Mouse (Mus musculus): Measurements from ENCODE around the gene Rab13. TPM values are rescaled to one million over a fixed set of nuclear protein-coding genes. Genes with fewer than 3 reads are reported as not detected.
A peak's percentile ranks its signal among the peaks of the same experiment; 100 is the strongest.
"Not testable (repeated sequence)": the region's sequence is repeated elsewhere in the genome, so short reads cannot be mapped to it uniquely, and the experiment has no call there.

The Rab13 gene
- polyA plus RNA-seq, 1 experiment from 2014 or later, result 21.1 TPM

DNA sequence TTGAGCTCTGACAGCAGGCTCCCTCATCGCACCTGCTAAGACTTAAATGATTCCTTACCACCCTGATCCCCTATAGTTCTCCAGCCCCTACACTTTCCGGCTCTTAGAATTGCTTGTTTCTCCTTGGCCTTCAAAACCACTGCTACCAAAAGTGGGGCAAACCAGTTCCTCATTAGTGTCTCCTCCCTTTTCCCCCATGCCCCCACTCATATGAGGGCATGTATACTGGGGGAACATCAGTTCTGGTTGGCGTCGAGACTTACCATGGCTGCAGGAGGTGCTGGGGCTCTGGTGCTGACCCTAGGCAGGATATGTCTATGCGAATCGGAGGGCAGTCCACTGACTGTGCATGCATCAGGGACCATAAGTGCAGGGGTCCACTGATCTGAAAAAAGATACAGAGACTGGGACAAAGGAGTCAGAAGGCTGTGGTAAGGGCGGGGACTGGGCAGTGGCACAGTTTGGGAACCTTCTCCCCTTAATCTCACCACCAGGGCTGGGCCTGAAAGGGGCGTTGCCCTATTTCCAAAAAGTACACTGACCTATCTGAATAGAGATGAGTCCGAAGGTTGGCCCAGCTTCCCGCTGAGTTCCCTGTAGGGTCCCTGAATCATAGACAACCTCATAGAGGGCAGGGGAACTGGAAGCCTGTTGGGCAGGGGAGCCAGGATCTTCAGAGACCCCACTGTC lies 28.3 kb downstream of the Rab13 start:
- 87% methylated on average over 10 of the region's 10 CpGs for WGBS
- Histone ChIP-seq H3K27ac (ENCODE audit: low read length) (no peak overlapping the region), H3K4me1 (ENCODE audit: control insufficient read depth, insufficient read depth, low read length) (peaks cover 10% of the 10 kb centered on the region), H3K27me3 (ENCODE audit: control insufficient read depth, insufficient read depth, low read length) (no peaks in the 10 kb centered on the region), H3K4me3 (ENCODE audit: low read length) (no peak overlapping the region), H3K4me2 (ENCODE audit: low read depth, low read length) (no peak overlapping the region), H3K36me3 (ENCODE audit: control insufficient read depth, insufficient read depth) (peaks cover 2% of the 10 kb centered on the region; the same call in 1 of the 2 replicates), H3K9ac (ENCODE audit: low read length) (no peak overlapping the region), H3K9me3 (replicated peaks; ENCODE audit: control insufficient read depth, low read length) (no peaks in the 10 kb centered on the region)
- ATAC-seq (replicated peaks; ENCODE audit: extremely low read depth, insufficient read depth, low FRiP score), result no peak

DNA sequence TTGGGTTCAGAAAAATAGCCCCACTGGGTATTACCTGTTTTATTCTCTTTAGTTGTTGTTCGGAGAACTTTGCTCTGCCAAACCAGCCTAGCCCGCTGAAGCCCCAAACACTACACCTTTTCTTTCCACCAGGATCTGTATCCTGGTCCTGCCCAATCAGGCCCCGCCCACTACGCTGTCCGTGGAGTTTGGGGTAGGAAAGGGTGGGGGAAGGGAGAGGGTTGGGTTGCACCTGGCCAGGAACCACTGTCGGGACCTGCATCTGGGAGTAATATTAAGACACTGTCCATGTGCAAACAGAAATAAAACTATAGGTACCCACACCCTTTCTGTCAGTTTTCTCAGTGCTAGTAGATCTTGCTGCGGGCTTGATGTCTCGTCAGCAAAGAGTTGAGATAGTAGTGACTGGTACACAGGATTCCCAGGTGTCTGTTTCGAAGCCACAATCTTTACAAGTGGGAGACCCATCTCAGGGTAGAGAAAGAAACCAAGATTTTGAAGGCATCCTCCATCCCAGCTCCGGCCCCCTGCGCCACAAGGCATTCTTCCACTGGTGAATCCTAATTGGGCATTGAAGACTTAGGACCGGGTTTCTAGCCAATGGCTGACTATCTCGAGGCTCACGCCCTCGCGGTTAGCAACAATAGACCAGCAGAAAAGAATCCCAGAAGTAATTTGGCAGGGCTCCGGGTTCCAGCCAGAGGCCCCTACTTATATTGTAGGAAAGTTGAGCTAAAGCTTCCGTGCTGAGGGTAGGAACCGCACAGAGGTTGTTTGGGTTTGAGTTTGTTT lies 29.7 kb downstream of the Rab13 start, which contains the start of gene Creb3l4:
Gene Creb3l4, minus strand, starts transcription at position 529 of the 792 bp plus-strand sequence.
- Histone ChIP-seq H3K4me2 (ENCODE audit: low read depth, low read length) (peak within 1 kb of the TSS; percentile 78), H3K4me1 (ENCODE audit: control insufficient read depth, insufficient read depth, low read length) (peaks cover 13% of the 10 kb centered on the region), H3K9me3 (replicated peaks; ENCODE audit: control insufficient read depth, low read length) (no peaks in the 10 kb centered on the region), H3K4me3 (ENCODE audit: low read length) (peak within 1 kb of the TSS; percentile 54), H3K27me3 (ENCODE audit: control insufficient read depth, insufficient read depth, low read length) (no peaks in the 10 kb centered on the region), H3K9ac (ENCODE audit: low read length) (peak within 1 kb of the TSS; percentile 56), H3K27ac (ENCODE audit: low read length) (peak within 1 kb of the TSS; percentile 56), H3K36me3 (ENCODE audit: control insufficient read depth, insufficient read depth) (no peaks in the 10 kb centered on the region)
- 9% methylated on average over 19 of the region's 19 CpGs for WGBS
- ATAC-seq (replicated peaks; ENCODE audit: extremely low read depth, insufficient read depth, low FRiP score), result peak; percentile 42

DNA sequence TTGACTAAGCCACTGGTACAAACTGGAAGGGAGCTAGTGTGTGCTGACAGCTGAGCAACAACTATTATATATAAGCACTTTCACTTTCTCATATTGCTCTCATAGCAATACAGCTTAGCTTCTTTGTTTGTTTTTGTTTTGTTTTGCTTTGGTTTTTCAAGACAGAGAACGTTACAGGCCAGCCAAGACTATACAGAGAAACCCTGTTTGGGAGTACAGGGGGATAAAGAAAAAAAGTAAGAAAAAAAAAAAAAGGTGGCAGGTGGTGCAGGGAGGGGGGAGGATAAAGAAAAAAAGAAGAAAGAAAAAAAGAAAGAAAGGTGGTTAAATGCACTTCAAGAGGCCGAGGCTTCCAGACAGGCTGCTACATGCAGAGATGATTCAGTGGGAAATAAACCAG lies 31.9 kb downstream of the Rab13 start:
- H3K4me1 ChIP-seq (ENCODE audit: control insufficient read depth, insufficient read depth, low read length), result peaks cover 17% of the 10 kb centered on the region
- no peak overlapping the region for H3K4me3 ChIP-seq (ENCODE audit: low read length)
- H3K36me3 ChIP-seq (ENCODE audit: control insufficient read depth, insufficient read depth), result peaks cover 2% of the 10 kb centered on the region; the same call in 1 of the 2 replicates
- H3K9ac ChIP-seq (ENCODE audit: low read length), result no peak overlapping the region
- H3K4me2 ChIP-seq (ENCODE audit: low read depth, low read length), result no peak overlapping the region
- 65% methylated on average over 2 of the region's 2 CpGs for WGBS
- H3K27me3 ChIP-seq (ENCODE audit: control insufficient read depth, insufficient read depth, low read length), result no peaks in the 10 kb centered on the region
- no peaks in the 10 kb centered on the region for H3K9me3 ChIP-seq (replicated peaks; ENCODE audit: control insufficient read depth, low read length)
- no peak overlapping the region for H3K27ac ChIP-seq (ENCODE audit: low read length)
- no peak for ATAC-seq (replicated peaks; ENCODE audit: extremely low read depth, insufficient read depth, low FRiP score)

DNA sequence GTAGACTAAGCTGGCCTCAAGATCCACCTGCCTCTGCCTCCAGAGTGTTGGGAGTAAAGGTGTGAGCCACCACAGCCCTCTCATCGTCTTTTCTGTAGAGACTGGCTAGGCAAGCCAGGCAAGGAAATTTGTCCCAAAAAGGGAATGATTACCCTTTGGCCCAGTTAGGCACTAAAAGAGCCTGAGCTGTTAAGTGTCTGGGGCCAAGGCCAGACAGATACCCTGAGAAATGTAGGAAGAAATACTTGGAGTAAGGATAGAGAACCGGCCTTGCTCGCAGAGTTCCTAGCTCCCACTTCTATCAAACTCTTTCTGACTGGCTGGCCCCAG lies 34.1 kb downstream of the Rab13 start:
- H3K27me3 ChIP-seq (ENCODE audit: control insufficient read depth, insufficient read depth, low read length), result no peaks in the 10 kb centered on the region
- H3K27ac ChIP-seq (ENCODE audit: low read length), result peak overlapping the region; percentile 95
- H3K4me3 ChIP-seq (ENCODE audit: low read length), result peak overlapping the region; percentile 93
- 2% methylated on average over 3 of the region's 3 CpGs for whole genome bisulfite sequencing
- peak overlapping the region; percentile 63 for H3K9ac ChIP-seq (ENCODE audit: low read length)
- H3K36me3 ChIP-seq (ENCODE audit: control insufficient read depth, insufficient read depth), result peaks cover 12% of the 10 kb centered on the region
- H3K4me1 ChIP-seq (ENCODE audit: control insufficient read depth, insufficient read depth, low read length), result peaks cover 17% of the 10 kb centered on the region
- no peaks in the 10 kb centered on the region for H3K9me3 ChIP-seq (replicated peaks; ENCODE audit: control insufficient read depth, low read length)
- no peak for ATAC-seq (replicated peaks; ENCODE audit: extremely low read depth, insufficient read depth, low FRiP score)
- H3K4me2 ChIP-seq (ENCODE audit: low read depth, low read length), result peak overlapping the region; percentile 82

DNA sequence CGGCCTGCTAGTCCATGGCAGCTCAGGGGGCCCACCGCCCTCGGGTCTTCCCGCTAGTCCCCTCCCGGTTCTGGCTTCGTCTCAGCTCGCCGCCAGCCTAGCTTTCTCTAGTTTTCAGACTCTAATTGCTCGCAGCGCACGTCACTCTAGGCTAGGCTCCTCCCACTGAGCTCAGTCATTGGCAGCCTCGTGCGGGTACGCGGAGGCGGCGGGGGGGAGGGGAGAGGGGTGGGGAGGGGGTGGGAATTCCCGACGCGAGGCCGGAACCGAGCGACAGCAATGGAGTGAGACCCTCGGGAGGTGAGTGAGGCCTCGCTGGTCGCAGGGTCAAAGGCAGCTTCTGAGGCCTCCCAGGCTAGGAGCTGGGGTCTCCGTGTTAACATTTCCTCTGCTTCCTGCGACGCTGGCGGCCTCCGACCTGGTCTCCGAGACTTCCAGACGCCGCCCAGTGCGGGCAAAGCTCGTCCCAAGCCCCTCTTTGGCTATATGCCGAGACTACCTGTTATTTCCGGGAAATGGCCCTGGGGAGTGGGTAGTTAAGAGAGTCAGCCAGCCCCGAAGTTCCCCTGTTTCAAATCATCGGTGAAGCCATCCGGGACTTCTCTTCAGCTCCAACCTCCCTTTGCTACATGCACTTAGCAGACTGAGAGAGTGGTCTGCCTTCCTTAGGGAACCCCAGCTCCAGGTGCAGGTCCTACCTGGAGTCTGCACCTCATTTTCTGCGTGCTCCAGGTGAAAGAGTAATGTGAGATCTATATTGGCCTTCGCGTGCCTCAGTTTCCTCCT lies 34.7 kb downstream of the Rab13 start, which contains the start of gene Slc39a1:
Gene Slc39a1, plus strand, starts transcription at position 213 of the 786 bp plus-strand sequence.
- H3K9me3 ChIP-seq (replicated peaks; ENCODE audit: control insufficient read depth, low read length), result no peaks in the 10 kb centered on the region
- H3K36me3 ChIP-seq (ENCODE audit: control insufficient read depth, insufficient read depth), result peaks cover 12% of the 10 kb centered on the region
- H3K4me3 ChIP-seq (ENCODE audit: low read length), result peak within 1 kb of the TSS; percentile 93
- peaks cover 12% of the 10 kb centered on the region for H3K4me1 ChIP-seq (ENCODE audit: control insufficient read depth, insufficient read depth, low read length)
- peak within 1 kb of the TSS; percentile 92 for H3K9ac ChIP-seq (ENCODE audit: low read length)
- peak; percentile 92 for ATAC-seq (replicated peaks; ENCODE audit: extremely low read depth, insufficient read depth, low FRiP score)
- H3K27me3 ChIP-seq (ENCODE audit: control insufficient read depth, insufficient read depth, low read length), result no peaks in the 10 kb centered on the region
- peak within 1 kb of the TSS; percentile 82 for H3K4me2 ChIP-seq (ENCODE audit: low read depth, low read length)
- peak within 1 kb of the TSS; percentile 95 for H3K27ac ChIP-seq (ENCODE audit: low read length)
- under 1% methylated on average over 43 of the region's 44 CpGs for WGBS

DNA sequence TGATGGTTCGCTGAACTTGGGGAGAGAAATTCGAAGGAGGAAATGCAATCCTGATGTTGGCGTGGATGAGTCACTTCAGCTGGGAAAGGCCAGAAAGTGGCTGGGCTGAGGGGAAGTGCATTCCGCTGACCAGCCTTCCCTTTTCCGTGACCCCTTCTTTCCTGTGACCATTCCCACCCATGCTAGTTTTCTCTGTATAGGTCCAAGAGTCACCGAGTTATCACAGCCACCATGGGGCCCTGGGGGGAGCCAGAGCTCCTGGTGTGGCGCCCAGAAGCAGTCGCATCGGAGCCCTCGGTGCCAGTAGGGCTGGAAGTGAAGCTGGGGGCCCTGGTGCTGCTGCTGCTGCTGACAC lies 35.2 kb downstream of the Rab13 start:
- Histone ChIP-seq H3K4me2 (ENCODE audit: low read depth, low read length) (peak overlapping the region; percentile 82), H3K4me1 (ENCODE audit: control insufficient read depth, insufficient read depth, low read length) (peaks cover 9% of the 10 kb centered on the region), H3K27ac (ENCODE audit: low read length) (peak overlapping the region; percentile 95), H3K9me3 (replicated peaks; ENCODE audit: control insufficient read depth, low read length) (no peaks in the 10 kb centered on the region), H3K36me3 (ENCODE audit: control insufficient read depth, insufficient read depth) (peaks cover 12% of the 10 kb centered on the region), H3K9ac (ENCODE audit: low read length) (peak overlapping the region; percentile 92), H3K4me3 (ENCODE audit: low read length) (peak overlapping the region; percentile 93), H3K27me3 (ENCODE audit: control insufficient read depth, insufficient read depth, low read length) (no peaks in the 10 kb centered on the region)
- ATAC-seq (replicated peaks; ENCODE audit: extremely low read depth, insufficient read depth, low FRiP score), result peak; percentile 10; the same call in 1 of the 2 replicates
- 2% methylated on average over 10 of the region's 10 CpGs for WGBS

DNA sequence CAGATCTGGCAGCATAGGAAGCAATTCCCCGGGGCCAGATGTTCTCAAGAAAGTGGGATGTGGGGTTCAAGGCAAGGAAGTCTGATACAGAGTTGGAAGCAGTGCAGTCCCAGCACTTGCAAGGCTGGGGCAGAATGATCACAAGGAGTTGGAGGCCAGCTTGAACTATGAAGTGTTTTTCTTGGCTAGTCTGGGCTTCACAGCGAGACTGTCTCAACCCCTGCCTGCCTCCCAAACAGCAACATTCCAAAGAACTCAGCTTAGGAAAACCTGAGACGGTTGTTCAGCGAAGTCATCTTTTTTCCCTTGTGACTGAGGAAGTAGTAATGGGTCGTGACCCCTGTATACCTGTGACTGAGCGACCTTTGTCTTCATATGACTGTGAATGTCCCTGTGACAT lies 37.3 kb downstream of the Rab13 start:
- WGBS, result 75% methylated on average over 6 of the region's 6 CpGs
- no peaks in the 10 kb centered on the region for H3K27me3 ChIP-seq (ENCODE audit: control insufficient read depth, insufficient read depth, low read length)

DNA sequence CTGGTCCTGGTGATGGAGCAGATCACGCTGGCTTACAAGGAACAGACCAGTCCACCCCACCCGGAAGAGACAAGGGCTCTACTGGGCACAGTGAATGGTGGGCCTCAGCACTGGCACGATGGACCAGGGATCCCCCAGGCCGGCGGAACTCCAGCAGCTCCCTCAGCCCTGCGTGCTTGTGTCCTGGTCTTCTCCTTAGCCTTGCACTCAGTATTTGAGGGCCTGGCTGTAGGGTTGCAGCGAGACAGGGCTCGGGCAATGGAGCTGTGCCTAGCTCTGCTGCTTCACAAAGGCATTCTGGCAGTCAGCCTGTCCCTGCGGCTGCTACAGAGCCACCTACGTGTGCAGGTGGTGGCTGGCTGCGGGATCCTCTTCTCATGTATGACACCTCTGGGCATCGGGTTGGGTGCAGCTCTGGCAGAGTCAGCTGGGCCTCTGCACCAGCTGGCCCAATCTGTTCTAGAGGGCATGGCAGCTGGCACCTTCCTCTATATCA lies 38.3 kb downstream of the Rab13 start:
- H3K9ac ChIP-seq (ENCODE audit: low read length); H3K4me2 ChIP-seq (ENCODE audit: low read depth, low read length); H3K9me3 ChIP-seq (replicated peaks; ENCODE audit: control insufficient read depth, low read length); H3K27ac ChIP-seq (ENCODE audit: low read length); ATAC-seq (replicated peaks; ENCODE audit: extremely low read depth, insufficient read depth, low FRiP score); H3K4me3 ChIP-seq (ENCODE audit: low read length); H3K27me3 ChIP-seq (ENCODE audit: control insufficient read depth, insufficient read depth, low read length): not testable (repeated sequence)
- Histone ChIP-seq H3K36me3 (ENCODE audit: control insufficient read depth, insufficient read depth) (peaks cover 12% of the 10 kb centered on the region), H3K4me1 (ENCODE audit: control insufficient read depth, insufficient read depth, low read length) (peaks cover 14% of the 10 kb centered on the region)
- WGBS, result 96% methylated on average over 11 of the region's 12 CpGs

More for the DNA sequence above, 37.3 kb downstream of the Rab13 start:
- Histone ChIP-seq H3K4me2 (ENCODE audit: low read depth, low read length) (no peak overlapping the region), H3K4me3 (ENCODE audit: low read length) (no peak overlapping the region), H3K9me3 (replicated peaks; ENCODE audit: control insufficient read depth, low read length) (no peaks in the 10 kb centered on the region), H3K27ac (ENCODE audit: low read length) (no peak overlapping the region), H3K4me1 (ENCODE audit: control insufficient read depth, insufficient read depth, low read length) (peaks cover 14% of the 10 kb centered on the region), H3K9ac (ENCODE audit: low read length) (no peak overlapping the region), H3K36me3 (ENCODE audit: control insufficient read depth, insufficient read depth) (peaks cover 12% of the 10 kb centered on the region)
- no peak for ATAC-seq (replicated peaks; ENCODE audit: extremely low read depth, insufficient read depth, low FRiP score)

Data from heart, embryonic 16.5 days (tissue).